Mouse (Mus musculus) lung, adult 2 months (tissue): ENCODE measurements around the gene Bpifb6.

Experiments
- CTCF ChIP-seq: fragments of 200-500 bp; IDR thresholded peaks from 2 replicates; pipeline ENCODE4 v1.5.1; 2011; ENCODE audit warnings: mild to moderate bottlenecking, low read length, control low read depth; ENCODE audit not compliant: insufficient read depth
- POLR2A ChIP-seq: fragments of 200-500 bp; IDR thresholded peaks from 2 replicates; pipeline ENCODE4 v1.6.1; 2011; ENCODE audit warnings: low read depth, mild to moderate bottlenecking, control low read depth, low read length, borderline replicate concordance; ENCODE audit errors: extremely low read depth

DNA sequence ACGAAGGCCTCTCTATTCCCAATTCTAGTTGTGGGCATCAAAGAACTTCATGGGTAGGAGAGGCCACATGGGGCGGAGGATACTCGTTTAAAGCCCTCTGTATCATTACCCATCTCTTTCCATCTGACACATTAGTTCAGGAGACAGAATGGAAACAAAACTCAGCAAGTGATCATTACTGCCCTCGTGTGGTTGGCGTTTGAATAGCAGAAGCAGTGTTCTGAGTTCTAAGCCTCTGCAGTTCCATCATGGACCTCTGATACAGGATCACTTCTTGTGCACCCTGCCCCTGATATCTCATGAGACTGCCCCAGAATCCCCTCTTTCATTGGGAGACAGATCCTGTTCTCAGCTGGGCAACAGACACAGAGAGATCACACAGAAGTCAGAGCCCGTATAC is 52.7 kb downstream of the Bpifb6 start:
- TF ChIP-seq CTCF (peak; percentile 43; the same call in 1 of the 2 replicates), POLR2A (no peak)
